11 mouse cellular contexts compared by ENCODE assay signal in genomic region chr15:102411077-102411476, GRCm38 (mm10). TPM values are rescaled to one million over a fixed set of nuclear protein-coding genes. Genes with fewer than 3 reads are reported as not detected.
DNase-seq lines count a peak whose midpoint lies in the region; ATAC-seq and TF ChIP-seq lines count a peak whose summit lies in the region.
"Had no signal": no experiment of that assay in that cellular context is flagged by ENCODE, and none has a peak within 500 bp of the region (broad histone marks: within the 10 kb centered on the region; RNA-seq: fewer than 3 reads in every experiment).

No protein-coding gene starts in this region.

- no peak for TF ChIP-seq POLR2A in lung, adult 2 months (IDR thresholded peaks at IDR 0.05; ENCODE audit: borderline replicate concordance, extremely low read depth, low read depth, low read length)

- 91% methylated on average over 1 of the region's 1 CpGs for WGBS in kidney, embryonic 16.5 days
- 93% methylated on average over 1 of the region's 1 CpGs for WGBS in embryonic facial prominence, embryonic 14.5 days
- 100% methylated on average over 1 of the region's 1 CpGs for WGBS in hindbrain, embryonic 15.5 days
- WGBS in midbrain, embryonic 13.5 days: 100% methylated on average over 1 of the region's 1 CpGs
- WGBS in lung, adult 2 months: 87% methylated on average over 1 of the region's 1 CpGs

- H3K27ac ChIP-seq in kidney, embryonic 16.5 days (ENCODE audit: low read length): no peak overlapping the region
- no peak overlapping the region for H3K27ac ChIP-seq in embryonic facial prominence, embryonic 14.5 days (replicated peaks; ENCODE audit: low read depth, low read length)
- no peak overlapping the region for H3K27ac ChIP-seq in hindbrain, embryonic 15.5 days (replicated peaks)
- no peak overlapping the region for H3K27ac ChIP-seq in midbrain, embryonic 13.5 days
- H3K27ac ChIP-seq: limb, embryonic 15.5 days had no signal

- TF ChIP-seq CTCF in lung, adult 2 months (IDR thresholded peaks at IDR 0.05; ENCODE audit: insufficient read depth, low read length): no peak

- H3K4me1 ChIP-seq in kidney, embryonic 16.5 days (ENCODE audit: insufficient read depth, low read length): peaks cover 42% of the 10 kb centered on the region
- H3K4me1 ChIP-seq in embryonic facial prominence, embryonic 14.5 days (ENCODE audit: control insufficient read depth, insufficient read depth, low read length): peaks cover 27% of the 10 kb centered on the region
- H3K4me1 ChIP-seq in hindbrain, embryonic 15.5 days (replicated peaks): peaks cover 54% of the 10 kb centered on the region
- peaks cover 50% of the 10 kb centered on the region for H3K4me1 ChIP-seq in midbrain, embryonic 13.5 days (replicated peaks)
- H3K4me1 ChIP-seq in lung, adult 2 months (ENCODE audit: control insufficient read depth, insufficient read depth, low read length): peaks cover 19% of the 10 kb centered on the region

- 0 out of 2 replicates have a peak overlapping the region, but pooled peaks have one; percentile 30 for H3K4me2 ChIP-seq in kidney, embryonic 16.5 days (replicated peaks; ENCODE audit: low read depth, low read length)
- peak overlapping the region; percentile 25 for H3K4me2 ChIP-seq in embryonic facial prominence, embryonic 14.5 days (ENCODE audit: low read depth, low read length)
- peak overlapping the region; percentile 34 for H3K4me2 ChIP-seq in hindbrain, embryonic 15.5 days
- H3K4me2 ChIP-seq in midbrain, embryonic 13.5 days (replicated peaks): peak overlapping the region; percentile 32
- H3K4me2 ChIP-seq: limb, embryonic 15.5 days had no signal

- H3K36me3 ChIP-seq in kidney, embryonic 16.5 days (ENCODE audit: insufficient read depth, low read length): peaks cover 55% of the 10 kb centered on the region
- H3K36me3 ChIP-seq in embryonic facial prominence, embryonic 14.5 days (ENCODE audit: control insufficient read depth, insufficient read depth, low read length): peaks cover 75% of the 10 kb centered on the region
- H3K36me3 ChIP-seq in hindbrain, embryonic 15.5 days: peaks cover 47% of the 10 kb centered on the region
- H3K36me3 ChIP-seq in midbrain, embryonic 13.5 days: peaks cover 66% of the 10 kb centered on the region

- ATAC-seq in kidney, embryonic 16.5 days (ENCODE audit: low FRiP score, low TSS enrichment): no peak
- ATAC-seq in embryonic facial prominence, embryonic 14.5 days (ENCODE audit: low read depth): no peak
- no peak for ATAC-seq in hindbrain, embryonic 15.5 days (ENCODE audit: low FRiP score, low read depth)
- ATAC-seq in midbrain, embryonic 13.5 days: no peak

- H3K9me3 ChIP-seq in kidney, embryonic 16.5 days (ENCODE audit: low read length): no peaks in the 10 kb centered on the region
- no peaks in the 10 kb centered on the region for H3K9me3 ChIP-seq in embryonic facial prominence, embryonic 14.5 days (ENCODE audit: control insufficient read depth, low read length)
- H3K9me3 ChIP-seq in hindbrain, embryonic 15.5 days: no peaks in the 10 kb centered on the region
- H3K9me3 ChIP-seq in midbrain, embryonic 13.5 days: no peaks in the 10 kb centered on the region
- H3K9me3 ChIP-seq: limb, embryonic 15.5 days had no signal

- no peaks in the 10 kb centered on the region for H3K27me3 ChIP-seq in kidney, embryonic 16.5 days (ENCODE audit: insufficient read depth, low read length)
- no peaks in the 10 kb centered on the region for H3K27me3 ChIP-seq in embryonic facial prominence, embryonic 14.5 days (replicated peaks; ENCODE audit: control insufficient read depth, insufficient read depth, low read length)
- no peaks in the 10 kb centered on the region for H3K27me3 ChIP-seq in hindbrain, embryonic 15.5 days
- H3K27me3 ChIP-seq in midbrain, embryonic 13.5 days: no peaks in the 10 kb centered on the region
- H3K27me3 ChIP-seq: limb, embryonic 15.5 days had no signal

- H3K9ac ChIP-seq in kidney, embryonic 16.5 days (replicated peaks; ENCODE audit: low read length): no peak overlapping the region
- no peak overlapping the region for H3K9ac ChIP-seq in embryonic facial prominence, embryonic 14.5 days (ENCODE audit: low read depth, low read length)
- no peak overlapping the region for H3K9ac ChIP-seq in hindbrain, embryonic 15.5 days
- no peak overlapping the region for H3K9ac ChIP-seq in midbrain, embryonic 13.5 days (replicated peaks)
- H3K9ac ChIP-seq: limb, embryonic 15.5 days had no signal

- DNase-seq in kidney, postnatal 4 days: no peak
- no peak for DNase-seq in embryonic facial prominence, embryonic 14.5 days (ENCODE audit: low spot score)
- DNase-seq in adrenal gland, postnatal 10 days: no peak
- no peak for DNase-seq in spleen, postnatal 10 days (ENCODE audit: low spot score in 2 of 2)
- DNase-seq in lung, adult 2 months: no peak
- DNase-seq: cerebellum, adult 9-11 months had no signal

- H3K4me3 ChIP-seq in kidney, embryonic 16.5 days (ENCODE audit: low read length): no peak overlapping the region
- H3K4me3 ChIP-seq in embryonic facial prominence, embryonic 14.5 days (ENCODE audit: low read depth, low read length): 0 out of 2 replicates have a peak overlapping the region, but pooled peaks have one; percentile 0
- 0 out of 2 replicates have a peak overlapping the region, but pooled peaks have one; percentile 4 for H3K4me3 ChIP-seq in hindbrain, embryonic 15.5 days
- H3K4me3 ChIP-seq in midbrain, embryonic 13.5 days (replicated peaks): 0 out of 2 replicates have a peak overlapping the region, but pooled peaks have one; percentile 11
- H3K4me3 ChIP-seq in lung, adult 2 months (replicated peaks; ENCODE audit: extremely low read depth, low read depth, low read length): no peak overlapping the region
- H3K4me3 ChIP-seq: limb, embryonic 15.5 days had no signal

RNA-seq across cellular contexts. Expression of gene Sp1, which starts 5.1 kb away (rescaled TPM):
- 10.6 and 11.3 TPM in 2 replicates for polyA plus RNA-seq in kidney, embryonic 16.5 days (2015; fragmentation: Nextera tagmentation; extraction: Ambion mirVana)
- 15.5 and 16.5 TPM in 2 replicates for polyA plus RNA-seq in embryonic facial prominence, embryonic 14.5 days (2014; fragmentation: Nextera tagmentation; extraction: Ambion mirVana)
- 3.4 and 4.0 TPM in 2 replicates for polyA plus RNA-seq in hindbrain, embryonic 15.5 days (2015; fragmentation: Nextera tagmentation; extraction: Ambion mirVana)
- polyA plus RNA-seq in midbrain, embryonic 13.5 days (2015; fragmentation: Nextera tagmentation; extraction: Ambion mirVana): 5.6 TPM in 2 replicates
- 10 to 100 TPM; 67.8 to 83.4 TPM for total RNA-seq in adrenal gland, postnatal 10 days (2021)
- polyA plus RNA-seq in lung, adult 2 months (2012; rRNA removed): 18.5 and 20.0 TPM in 2 replicates

RNA-seq across cellular contexts. Expression of gene Amhr2, which starts 34.1 kb away (rescaled TPM):
- polyA plus RNA-seq in kidney, embryonic 16.5 days (2015; fragmentation: Nextera tagmentation; extraction: Ambion mirVana): 1.7 and 2.0 TPM in 2 replicates
- polyA plus RNA-seq in embryonic facial prominence, embryonic 14.5 days (2014; fragmentation: Nextera tagmentation; extraction: Ambion mirVana): 0.26 and 0.96 TPM in 2 replicates
- 0.21 and 0.52 TPM in 2 replicates for polyA plus RNA-seq in hindbrain, embryonic 15.5 days (2015; fragmentation: Nextera tagmentation; extraction: Ambion mirVana)
- polyA plus RNA-seq in midbrain, embryonic 13.5 days (2015; fragmentation: Nextera tagmentation; extraction: Ambion mirVana): 0.30 and 0.74 TPM in 2 replicates
- total RNA-seq in adrenal gland, postnatal 10 days (2021): 1 to 10 TPM; 1.7 to 2.1 TPM
- 20.8 and 21.1 TPM in 2 replicates for polyA plus RNA-seq in lung, adult 2 months (2012; rRNA removed)

RNA-seq across cellular contexts. Expression of gene Sp7, which starts 44.1 kb away (rescaled TPM):
- 1.2 and 1.3 TPM in 2 replicates for polyA plus RNA-seq in kidney, embryonic 16.5 days (2015; fragmentation: Nextera tagmentation; extraction: Ambion mirVana)
- polyA plus RNA-seq in embryonic facial prominence, embryonic 14.5 days (2014; fragmentation: Nextera tagmentation; extraction: Ambion mirVana): 31.2 and 45.0 TPM in 2 replicates
- 0.57 and 0.71 TPM in 2 replicates for polyA plus RNA-seq in hindbrain, embryonic 15.5 days (2015; fragmentation: Nextera tagmentation; extraction: Ambion mirVana)
- 0.14 and 0.28 TPM in 2 replicates for polyA plus RNA-seq in midbrain, embryonic 13.5 days (2015; fragmentation: Nextera tagmentation; extraction: Ambion mirVana)
- 1 to 10 TPM in 1 of 2 experiments, under 1 TPM in 1; 0.15 to 2.3 TPM for total RNA-seq in adrenal gland, postnatal 10 days (2021)
- 0.05 TPM in 1 of 2 replicates, not detected in the other for polyA plus RNA-seq in lung, adult 2 months (2012; rRNA removed)
- total RNA-seq: heart, adult 8-10 months had no signal

RNA-seq across cellular contexts. Expression of gene Prr13, which starts 47.8 kb away (rescaled TPM):
- polyA plus RNA-seq in kidney, embryonic 16.5 days (2015; fragmentation: Nextera tagmentation; extraction: Ambion mirVana): 81.5 and 94.9 TPM in 2 replicates
- 95.9 and 97.6 TPM in 2 replicates for polyA plus RNA-seq in embryonic facial prominence, embryonic 14.5 days (2014; fragmentation: Nextera tagmentation; extraction: Ambion mirVana)
- polyA plus RNA-seq in hindbrain, embryonic 15.5 days (2015; fragmentation: Nextera tagmentation; extraction: Ambion mirVana): 88.7 and 98.5 TPM in 2 replicates
- 113 and 119 TPM in 2 replicates for polyA plus RNA-seq in midbrain, embryonic 13.5 days (2015; fragmentation: Nextera tagmentation; extraction: Ambion mirVana)
- total RNA-seq in adrenal gland, postnatal 10 days (2021): 10 to 100 TPM; 46.9 to 53.1 TPM
- 216 and 271 TPM in 2 replicates for polyA plus RNA-seq in lung, adult 2 months (2012; rRNA removed)

RNA-seq across cellular contexts. Expression of gene Pcbp2, which starts 59.3 kb away (rescaled TPM):
- 209 and 212 TPM in 2 replicates for polyA plus RNA-seq in kidney, embryonic 16.5 days (2015; fragmentation: Nextera tagmentation; extraction: Ambion mirVana)
- 276 and 279 TPM in 2 replicates for polyA plus RNA-seq in embryonic facial prominence, embryonic 14.5 days (2014; fragmentation: Nextera tagmentation; extraction: Ambion mirVana)
- 124 and 126 TPM in 2 replicates for polyA plus RNA-seq in hindbrain, embryonic 15.5 days (2015; fragmentation: Nextera tagmentation; extraction: Ambion mirVana)
- polyA plus RNA-seq in midbrain, embryonic 13.5 days (2015; fragmentation: Nextera tagmentation; extraction: Ambion mirVana): 164 and 166 TPM in 2 replicates
- 100 to 1,000 TPM; 703 to 724 TPM for total RNA-seq in adrenal gland, postnatal 10 days (2021)
- polyA plus RNA-seq in lung, adult 2 months (2012; rRNA removed): 378 and 395 TPM in 2 replicates

Comparison
In these comparisons a context has a peak if more than half of its experiments do, and no peak if none do; other contexts are left out.
1. H3K4me3 ChIP-seq: peak in embryonic facial prominence, embryonic 14.5 days (single experiment), hindbrain, embryonic 15.5 days (single experiment) and midbrain, embryonic 13.5 days (single experiment); none in kidney, embryonic 16.5 days (single experiment) and lung, adult 2 months (single experiment).
2. RNA of gene Sp7, which starts 44.1 kb away (polyA plus RNA-seq): 31.2 to 45.0 TPM in embryonic facial prominence, embryonic 14.5 days; 1.2 to 1.3 TPM in kidney, embryonic 16.5 days, 0.57 to 0.71 TPM in hindbrain, embryonic 15.5 days, 0.14 to 0.28 TPM in midbrain, embryonic 13.5 days and 0.05 TPM in lung, adult 2 months; every median in the first group is over 10 times any median in the second.
3. Peak in every context shown above with its lines, with median percentiles within 50 percentile points of each other: H3K4me2 ChIP-seq.